Mouse (Mus musculus): ENCODE data around the gene Myo16.

DNA sequence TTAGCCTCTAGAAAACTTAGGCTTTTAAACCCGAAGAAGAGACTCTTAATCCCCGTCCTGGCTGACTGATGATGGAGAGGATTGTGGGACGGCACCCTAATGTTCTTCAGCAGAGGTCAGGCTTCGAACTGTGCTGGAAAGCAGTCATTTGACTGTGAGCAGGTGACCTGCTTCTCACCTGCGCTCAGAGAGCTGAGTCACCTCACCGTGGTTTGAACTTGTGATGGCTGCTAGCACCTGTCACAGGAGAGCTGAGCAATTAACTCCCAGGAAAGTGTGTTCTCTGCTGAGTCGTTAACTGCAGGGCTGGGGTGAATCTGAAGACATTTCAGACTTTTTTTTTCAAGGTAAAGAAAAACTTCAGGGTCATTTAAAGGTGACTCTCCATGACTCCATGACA lies 261.6 kb downstream of the Myo16 start:
- TF ChIP-seq CTCF (IDR thresholded peaks at IDR 0.05; ENCODE audit: low read depth): no peak
- no peak for TF ChIP-seq EP300 (IDR thresholded peaks at IDR 0.05; ENCODE audit: low read depth)
